Mouse (Mus musculus) limb, embryonic 11.5 days (tissue): ENCODE data around the gene Tbc1d14. TPM values are rescaled to one million over a fixed set of nuclear protein-coding genes. Genes with fewer than 3 reads are reported as not detected.
A peak's percentile ranks its signal among the peaks of the same experiment; 100 is the strongest.

ENCODE experiments used
- ATAC-seq: fragments of 200-750 bp; cut with Nextera tagmentation; 2 replicates; pipeline ENCODE4 v1.8.0; 2017; ENCODE audit warnings: low read depth; ENCODE audit not compliant: insufficient number of reproducible peaks, low FRiP score, low TSS enrichment
- DNase-seq: peaks from one replicate; pipeline ENCODE4 v3.0.0-alpha.2; 2015; ENCODE audit warnings: low spot score
- H3K27ac ChIP-seq: fragments of 300-500 bp; sonication (generic); replicated peaks from 2 replicates; pipeline ENCODE4 v1.5.1; 2014; ENCODE audit warnings: low read depth, mild to moderate bottlenecking, low read length
- H3K27me3 ChIP-seq: fragments of 300-500 bp; sonication (generic); 2 replicates; pipeline ENCODE4 v1.6.1; 2014; ENCODE audit warnings: mild to moderate bottlenecking, low read length, mixed read lengths; ENCODE audit not compliant: control insufficient read depth, insufficient read depth
- H3K36me3 ChIP-seq: fragments of 300-500 bp; sonication (generic); 2 replicates; pipeline ENCODE4 v1.6.1; 2014; ENCODE audit warnings: mild to moderate bottlenecking, low read length, moderate library complexity, mixed read lengths; ENCODE audit not compliant: control insufficient read depth, insufficient read depth
- H3K4me1 ChIP-seq: fragments of 300-500 bp; sonication (generic); 2 replicates; pipeline ENCODE4 v1.6.1; 2014; ENCODE audit warnings: low read length, mixed read lengths; ENCODE audit not compliant: control insufficient read depth, insufficient read depth
- H3K4me2 ChIP-seq: fragments of 300-500 bp; sonication (generic); 2 replicates; pipeline ENCODE4 v1.6.1; 2014; ENCODE audit warnings: low read depth, mild to moderate bottlenecking, moderate library complexity; ENCODE audit not compliant: severe bottlenecking
- H3K4me3 ChIP-seq: fragments of 300-500 bp; sonication (generic); 2 replicates; pipeline ENCODE4 v1.5.1; 2014; ENCODE audit warnings: low read depth, low read length
- H3K9ac ChIP-seq: fragments of 300-500 bp; sonication (generic); 2 replicates; pipeline ENCODE4 v1.6.1; 2014; ENCODE audit warnings: mild to moderate bottlenecking, low read length
- H3K9me3 ChIP-seq: fragments of 300-500 bp; sonication (generic); 2 replicates; pipeline ENCODE4 v1.6.1; 2016; ENCODE audit warnings: low read length; ENCODE audit not compliant: control insufficient read depth
- WGBS: fragments of 180-500 bp; shearing (Covaris S2); extraction: QIAGEN DNeasy Blood & Tissue Kit; methylation state at CpG from one replicate; pipeline ENCODE4 v1.1.7; 2014; 5-methylcytosine and 5-hydroxymethylcytosine counted together
- polyA plus RNA-seq: library from polyadenylated mRNA; unstranded; fragments of >200 nt; fragmentation: Nextera tagmentation; extraction: Ambion mirVana; gene quantifications from 2 replicates; pipeline ENCODE4 v1.2.1, GENCODE M21; 2014

The Tbc1d14 gene
- polyA plus RNA-seq, 1 experiment from 2014 or later: 37.7 TPM

GRCm38 (mm10) chr5:36590499-36590920, 2.6 kb downstream of the Tbc1d14 start:
- Histone ChIP-seq H3K4me2 (no peak overlapping the region), H3K9ac (no peak overlapping the region), H3K9me3 (no peaks in the 10 kb centered on the region), H3K27me3 (no peaks in the 10 kb centered on the region; the same call in 1 of the 2 replicates), H3K36me3 (no peaks in the 10 kb centered on the region), H3K4me1 (no peaks in the 10 kb centered on the region), H3K27ac (no peak overlapping the region), H3K4me3 (no peak overlapping the region)
- ATAC-seq: 0 out of 2 replicates have a peak, but pooled peaks have one; percentile 21
- 67% methylated on average over 5 of the region's 5 CpGs for WGBS
- DNase-seq: no peak

GRCm38 (mm10) chr5:36584299-36584698, 8.8 kb downstream of the Tbc1d14 start:
- no peak for DNase-seq
- Histone ChIP-seq H3K9me3 (no peaks in the 10 kb centered on the region), H3K9ac (no peak overlapping the region), H3K4me1 (peaks cover 7% of the 10 kb centered on the region; the same call in 1 of the 2 replicates), H3K4me2 (no peak overlapping the region), H3K4me3 (no peak overlapping the region), H3K27me3 (no peaks in the 10 kb centered on the region; the same call in 1 of the 2 replicates), H3K27ac (no peak overlapping the region), H3K36me3 (no peaks in the 10 kb centered on the region)
- 68% methylated on average over 6 of the region's 6 CpGs for WGBS
- no peak for ATAC-seq

- Histone ChIP-seq H3K36me3 (no peaks in the 10 kb centered on the region), H3K4me2 (peak overlapping the region; percentile 86), H3K9ac (peak overlapping the region; percentile 72), H3K4me1 (peaks cover 7% of the 10 kb centered on the region; the same call in 1 of the 2 replicates), H3K27me3 (no peaks in the 10 kb centered on the region; the same call in 1 of the 2 replicates), H3K9me3 (no peaks in the 10 kb centered on the region), H3K27ac (0 out of 2 replicates have a peak overlapping the region, but pooled peaks have one; percentile 30), H3K4me3 (peak overlapping the region; percentile 71)
- peak; percentile 99 for DNase-seq
- WGBS: 2% methylated on average over 53 of the region's 54 CpGs
- ATAC-seq: peak; percentile 98
These were observed 11.0 kb downstream of the Tbc1d14 start for GRCm38 (mm10) chr5:36581924-36582642.

- Histone ChIP-seq H3K27me3 (no peaks in the 10 kb centered on the region; the same call in 1 of the 2 replicates), H3K4me1 (peaks cover 7% of the 10 kb centered on the region; the same call in 1 of the 2 replicates), H3K27ac (no peak overlapping the region), H3K9ac (peak overlapping the region; percentile 52), H3K9me3 (no peaks in the 10 kb centered on the region), H3K4me2 (peak overlapping the region; percentile 86), H3K4me3 (peak overlapping the region; percentile 71), H3K36me3 (no peaks in the 10 kb centered on the region)
- WGBS: 1% methylated on average over 40 of the region's 40 CpGs
- no peak for ATAC-seq
- peak; percentile 34 for DNase-seq
These were observed 11.7 kb downstream of the Tbc1d14 start for GRCm38 (mm10) chr5:36581259-36581923.

GRCm38 (mm10) chr5:36579967-36580366, 13.1 kb downstream of the Tbc1d14 start:
- no peak overlapping the region for H3K27ac ChIP-seq
- H3K4me2 ChIP-seq: no peak overlapping the region
- H3K4me3 ChIP-seq: no peak overlapping the region
- ATAC-seq (no peak), DNase-seq (no peak)
- H3K36me3 ChIP-seq: no peaks in the 10 kb centered on the region
- H3K4me1 ChIP-seq: peaks cover 7% of the 10 kb centered on the region; the same call in 1 of the 2 replicates
- H3K27me3 ChIP-seq: no peaks in the 10 kb centered on the region
- 67% methylated on average over 7 of the region's 7 CpGs for WGBS
- H3K9me3 ChIP-seq: no peaks in the 10 kb centered on the region
- no peak overlapping the region for H3K9ac ChIP-seq

GRCm38 (mm10) chr5:36578982-36579381, 14.1 kb downstream of the Tbc1d14 start:
- no peak overlapping the region for H3K4me2 ChIP-seq
- H3K9me3 ChIP-seq: no peaks in the 10 kb centered on the region
- ATAC-seq (no peak), DNase-seq (no peak)
- H3K27ac ChIP-seq: no peak overlapping the region
- no peak overlapping the region for H3K9ac ChIP-seq
- no peak overlapping the region for H3K4me3 ChIP-seq
- 84% methylated on average over 2 of the region's 2 CpGs for WGBS
- H3K36me3 ChIP-seq: no peaks in the 10 kb centered on the region
- H3K4me1 ChIP-seq: peaks cover 14% of the 10 kb centered on the region
- no peaks in the 10 kb centered on the region for H3K27me3 ChIP-seq

- DNase-seq: no peak
- H3K4me1 ChIP-seq: peaks cover 18% of the 10 kb centered on the region
- ATAC-seq: no peak
- no peaks in the 10 kb centered on the region for H3K9me3 ChIP-seq
- 91% methylated on average over 3 of the region's 3 CpGs for WGBS
- no peak overlapping the region for H3K9ac ChIP-seq
- no peak overlapping the region for H3K27ac ChIP-seq
- H3K36me3 ChIP-seq: no peaks in the 10 kb centered on the region
- no peak overlapping the region for H3K4me2 ChIP-seq
- no peaks in the 10 kb centered on the region for H3K27me3 ChIP-seq
- no peak overlapping the region for H3K4me3 ChIP-seq
These were observed 16.6 kb downstream of the Tbc1d14 start for GRCm38 (mm10) chr5:36576457-36576856.

- no peaks in the 10 kb centered on the region for H3K9me3 ChIP-seq
- H3K4me2 ChIP-seq: no peak overlapping the region
- no peak overlapping the region for H3K9ac ChIP-seq
- ATAC-seq (no peak), DNase-seq (no peak)
- peaks cover 12% of the 10 kb centered on the region for H3K4me1 ChIP-seq
- 66% methylated on average over 1 of the region's 1 CpGs for WGBS
- no peaks in the 10 kb centered on the region for H3K36me3 ChIP-seq
- no peak overlapping the region for H3K4me3 ChIP-seq
- H3K27ac ChIP-seq: no peak overlapping the region
- no peaks in the 10 kb centered on the region for H3K27me3 ChIP-seq
These were observed 17.3 kb downstream of the Tbc1d14 start for GRCm38 (mm10) chr5:36575745-36576144.
